Mouse (Mus musculus) lung, postnatal 14 days (tissue): ENCODE measurements around the gene Fanca.
A peak's percentile ranks its signal among the peaks of the same experiment; 100 is the strongest.

Source experiments
- DNase-seq: peaks from one replicate; pipeline ENCODE4 v3.0.0; 2021

The Fanca gene

GRCm38 (mm10) chr8:123318467-123318911 is at the start of gene Fanca:
Gene Fanca, minus strand, starts transcription at chr8:123318576.
- DNase-seq, result peak; percentile 93

DNA sequence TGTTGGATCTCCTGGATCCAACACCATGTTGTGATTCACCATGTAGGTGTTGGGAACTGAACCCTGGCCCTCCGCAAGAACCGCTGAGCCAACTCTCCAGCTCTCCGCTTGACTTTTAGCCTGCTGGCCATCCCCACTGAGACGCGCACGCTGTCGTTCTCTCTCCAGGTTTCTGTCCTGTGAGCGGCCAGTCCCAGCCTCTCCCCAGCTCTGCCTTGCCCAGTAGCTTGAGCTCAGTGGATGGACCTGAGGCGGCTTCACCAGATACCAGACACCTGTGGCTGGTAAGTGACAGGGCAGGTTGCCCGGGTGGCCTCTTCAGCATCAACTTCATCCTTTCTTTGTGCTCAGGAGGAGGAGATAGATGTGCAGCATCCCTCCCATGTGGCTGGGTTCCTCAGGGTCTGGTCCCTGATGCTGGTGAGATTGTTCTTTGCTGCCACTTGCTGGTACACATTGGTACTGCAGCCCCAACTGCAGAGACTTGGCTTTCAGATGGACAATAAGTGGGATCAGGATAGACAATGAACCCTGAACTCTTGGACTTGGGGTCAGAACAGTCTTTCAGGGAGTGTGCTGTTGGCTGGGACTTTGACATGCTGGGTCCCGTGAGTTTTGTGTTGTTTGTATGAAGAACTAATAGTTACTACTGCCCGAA is 42.8 kb upstream of the Fanca start:
- peak; percentile 82 for DNase-seq

- DNase-seq, result no peak
These were observed 34.8 kb upstream of the Fanca start for GRCm38 (mm10) chr8:123353216-123353615.

- peak; percentile 57 for DNase-seq
These were observed 34.4 kb upstream of the Fanca start for GRCm38 (mm10) chr8:123352786-123353185.

- DNase-seq, result no peak
These were observed 33.7 kb upstream of the Fanca start for GRCm38 (mm10) chr8:123352118-123352517.

GRCm38 (mm10) chr8:123349073-123349472 is 30.7 kb upstream of the Fanca start:
- no peak for DNase-seq

GRCm38 (mm10) chr8:123348237-123348843 is 30.0 kb upstream of the Fanca start:
- DNase-seq, result peak; percentile 81

GRCm38 (mm10) chr8:123347293-123347692 is 28.9 kb upstream of the Fanca start:
- DNase-seq, result no peak

DNA sequence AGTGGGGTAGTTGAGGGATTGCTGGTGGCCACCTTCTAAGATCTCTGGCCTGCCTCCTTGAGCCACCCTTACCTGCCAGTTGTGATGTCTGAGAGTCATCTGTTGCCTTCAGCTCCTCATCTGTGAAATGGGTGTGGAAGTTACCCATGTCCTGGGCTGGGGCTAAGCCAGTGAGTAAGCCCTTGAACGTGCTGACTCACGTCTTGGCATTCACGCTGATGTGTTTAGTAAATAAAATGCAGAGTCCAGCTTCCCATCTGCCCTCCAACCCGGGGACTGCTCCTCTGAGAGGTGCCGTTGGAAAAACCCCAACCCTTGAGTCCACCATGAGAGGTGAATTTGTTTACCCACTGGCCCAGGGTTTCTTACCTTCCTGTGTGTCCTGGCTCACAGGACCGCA is 27.5 kb upstream of the Fanca start:
- no peak for DNase-seq

GRCm38 (mm10) chr8:123345135-123345534 is 26.8 kb upstream of the Fanca start:
- DNase-seq, result no peak

DNA sequence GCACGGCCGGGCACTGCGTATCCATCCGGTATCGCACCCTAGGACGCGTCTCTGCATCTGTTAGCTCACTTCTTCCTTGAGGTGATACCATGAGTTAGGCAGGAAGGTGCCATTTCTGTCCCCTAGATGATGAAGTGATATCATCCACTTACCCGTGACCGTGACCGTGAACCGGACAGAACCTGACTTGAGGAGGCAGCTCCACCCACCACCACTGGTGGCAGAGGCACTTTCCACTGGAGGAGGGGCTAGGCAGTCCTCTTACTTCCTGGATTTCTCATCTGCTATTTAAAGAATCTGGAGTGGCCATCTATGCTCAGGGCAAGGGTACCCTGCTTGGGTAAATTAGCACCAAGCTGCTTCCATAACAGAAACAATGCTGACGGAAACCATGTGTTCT is 25.0 kb upstream of the Fanca start:
- DNase-seq, result no peak

- no peak for DNase-seq
These were observed 24.5 kb upstream of the Fanca start for GRCm38 (mm10) chr8:123342911-123343310.

DNA sequence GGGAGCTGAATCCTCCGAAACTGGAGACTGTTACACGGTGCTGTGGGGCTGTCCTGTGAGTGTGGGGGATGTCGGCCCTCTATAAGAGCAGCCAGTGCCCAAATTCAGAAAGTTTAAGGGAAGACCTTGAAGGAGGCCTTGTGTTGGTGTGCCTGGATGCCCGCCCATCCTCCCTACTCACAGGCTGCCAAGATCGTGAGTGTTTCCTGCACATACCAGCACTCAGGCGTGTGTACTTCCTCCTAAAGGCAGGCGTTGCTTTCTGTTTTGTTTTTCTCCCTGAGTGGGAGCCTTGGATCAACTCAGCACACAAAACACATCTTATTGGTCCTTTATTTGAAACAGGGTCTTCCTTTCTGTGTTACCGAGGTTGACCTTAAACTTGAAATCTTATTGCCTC is 23.9 kb upstream of the Fanca start:
- no peak for DNase-seq

- DNase-seq, result no peak
These were observed 23.0 kb upstream of the Fanca start for GRCm38 (mm10) chr8:123341040-123342015.

DNA sequence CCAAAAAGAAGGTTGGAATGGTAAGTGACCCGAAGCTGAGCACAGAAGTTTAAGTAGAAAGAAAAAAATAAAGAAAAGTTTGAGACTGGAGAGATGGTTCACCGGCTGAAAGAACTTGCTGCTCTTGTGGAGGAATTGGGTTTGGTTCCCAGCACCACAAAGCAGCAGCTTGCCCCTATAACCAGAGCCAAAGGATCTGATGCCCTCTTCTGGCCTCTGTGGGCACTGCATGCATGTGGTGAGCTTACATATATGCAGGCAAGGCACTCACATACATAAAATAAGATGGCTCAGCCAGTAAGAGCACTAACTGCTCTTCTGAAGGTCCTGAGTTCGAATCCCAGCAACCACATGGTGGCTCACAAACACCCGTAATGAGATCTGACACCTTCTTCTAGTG is 21.7 kb upstream of the Fanca start:
- DNase-seq, result no peak

DNA sequence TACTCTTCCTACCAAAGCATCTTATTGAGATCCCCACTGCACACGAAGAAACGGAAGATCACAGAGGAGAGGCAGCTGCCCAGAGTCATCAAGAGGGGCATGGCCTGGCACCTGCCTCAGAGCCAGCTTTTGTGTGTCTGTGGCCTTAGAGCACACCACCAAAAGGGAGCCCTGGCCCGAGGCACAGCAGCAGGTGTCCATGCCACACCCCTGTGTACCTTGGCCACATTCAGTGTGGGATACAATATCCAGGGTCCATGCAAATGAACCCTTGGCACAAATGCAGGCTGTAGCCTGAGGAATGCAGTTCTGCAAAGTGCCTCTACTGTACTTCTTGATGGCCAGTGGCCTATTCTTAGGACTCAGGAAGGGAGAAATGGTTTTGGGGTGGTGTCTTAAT is 19.1 kb upstream of the Fanca start:
- DNase-seq, result no peak

DNA sequence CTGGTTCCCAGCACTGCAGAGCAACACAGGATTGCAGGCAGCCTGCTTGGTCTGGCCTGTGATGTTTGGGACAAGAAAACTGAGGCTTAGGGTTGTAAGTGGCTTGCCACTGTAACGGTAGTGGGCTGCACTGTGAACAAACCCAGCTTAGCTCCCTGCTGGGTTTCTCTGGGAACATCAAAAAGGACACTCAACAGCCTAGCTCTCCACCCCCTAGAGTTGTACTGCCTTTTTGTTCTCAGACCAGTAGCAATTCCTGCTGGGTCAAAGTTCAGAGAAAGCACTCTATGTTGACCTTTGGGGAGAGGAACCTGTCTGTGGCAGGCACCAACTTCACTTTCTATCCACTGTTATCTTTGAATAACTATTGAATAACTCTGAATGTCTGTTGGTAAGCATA is 16.1 kb upstream of the Fanca start:
- no peak for DNase-seq

GRCm38 (mm10) chr8:123333864-123334263 is 15.5 kb upstream of the Fanca start:
- DNase-seq, result no peak

- DNase-seq, result no peak
These were observed 14.8 kb upstream of the Fanca start for GRCm38 (mm10) chr8:123333091-123333587.

GRCm38 (mm10) chr8:123332262-123333090 is 14.1 kb upstream of the Fanca start, which contains the start of gene Spire2:
Gene Spire2, plus strand, starts transcription at chr8:123332713.
- DNase-seq, result peak; percentile 80

GRCm38 (mm10) chr8:123331810-123332209 is 13.4 kb upstream of the Fanca start:
- no peak for DNase-seq

GRCm38 (mm10) chr8:123331301-123331700 is 12.9 kb upstream of the Fanca start:
- DNase-seq, result no peak
